Mouse (Mus musculus) small intestine, adult 2 months (tissue): ENCODE data around the gene Pawr. TPM values are rescaled to one million over a fixed set of nuclear protein-coding genes. Genes with fewer than 3 reads are reported as not detected.

ENCODE experiments used
- H3K27ac ChIP-seq: fragments of 200-500 bp; 2 replicates; pipeline ENCODE4 v1.5.1; 2012; ENCODE audit warnings: low read depth, low read length, control low read depth, inconsistent platforms; ENCODE audit not compliant: insufficient read depth
- H3K27me3 ChIP-seq: fragments of 200-500 bp; 2 replicates; pipeline ENCODE4 v1.6.1; 2012; ENCODE audit warnings: mild to moderate bottlenecking, moderate library complexity, low read length, inconsistent platforms; ENCODE audit not compliant: control insufficient read depth, insufficient read depth
- H3K36me3 ChIP-seq: fragments of 200-500 bp; 2 replicates; pipeline ENCODE4 v1.6.1; 2012; ENCODE audit warnings: mild to moderate bottlenecking, low read length, control low read depth, inconsistent platforms; ENCODE audit not compliant: control insufficient read depth, insufficient read depth
- H3K4me1 ChIP-seq: fragments of 200-500 bp; 2 replicates; pipeline ENCODE4 v1.6.1; 2012; ENCODE audit warnings: low read length, inconsistent platforms, mixed read lengths; ENCODE audit not compliant: control insufficient read depth, insufficient read depth, insufficient read length
- H3K4me3 ChIP-seq: fragments of 200-500 bp; 2 replicates; pipeline ENCODE4 v1.5.1; 2012; ENCODE audit warnings: low read depth, mild to moderate bottlenecking, control low read depth, inconsistent platforms, low read length, moderate library complexity
- CTCF ChIP-seq: fragments of 200-500 bp; IDR thresholded peaks from 2 replicates; pipeline ENCODE4 v1.5.1; 2012; ENCODE audit warnings: low read depth, mild to moderate bottlenecking, control low read depth, inconsistent platforms, low read length, moderate library complexity, mixed read lengths; ENCODE audit not compliant: insufficient replicate concordance, insufficient read length; ENCODE audit errors: extremely low read depth
- POLR2A ChIP-seq: fragments of 200-500 bp; IDR thresholded peaks from 2 replicates; pipeline ENCODE4 v1.6.1; 2012; ENCODE audit warnings: low read depth, mild to moderate bottlenecking, control low read depth, inconsistent platforms, low read length, moderate library complexity
- WGBS: fragments of 180-500 bp; shearing (Covaris S2); methylation state at CpG from one replicate; pipeline ENCODE4 v1.1.7; 2018; 5-methylcytosine and 5-hydroxymethylcytosine counted together
- polyA plus RNA-seq: library from polyadenylated mRNA; depleted of rRNA; stranded (reverse); fragments of >200 nt; gene quantifications from 2 replicates; pipeline ENCODE4 v1.2.3, GENCODE M21; 2012

The Pawr gene
- polyA plus RNA-seq, 1 experiment = 31.8 TPM

DNA sequence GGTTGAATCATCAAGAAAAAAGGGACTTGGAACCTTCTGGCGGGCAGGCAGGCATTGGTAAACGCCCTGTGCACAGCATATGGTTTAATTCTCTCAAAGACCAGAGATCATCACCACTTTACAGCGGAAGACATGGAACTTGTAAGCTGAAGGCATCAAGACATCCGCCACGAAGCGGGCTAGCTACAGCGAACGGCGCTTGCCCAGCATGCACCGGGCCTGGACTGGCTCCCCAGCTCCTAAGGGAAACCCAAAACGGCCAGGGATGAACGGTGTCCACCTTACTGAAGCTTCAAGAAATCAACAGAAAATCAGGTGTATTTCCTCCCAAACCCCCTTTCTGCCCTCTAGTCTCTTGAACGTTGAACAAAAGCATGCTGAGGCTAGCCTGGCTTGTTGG lies 33.7 kb upstream of the Pawr start:
- Histone ChIP-seq H3K27ac (no peak overlapping the region), H3K36me3 (no peaks in the 10 kb centered on the region), H3K4me1 (peaks cover 5% of the 10 kb centered on the region; the same call in 1 of the 2 replicates), H3K4me3 (no peak overlapping the region), H3K27me3 (no peaks in the 10 kb centered on the region)
- TF ChIP-seq POLR2A (no peak), CTCF (no peak)
- 97% methylated on average over 13 of the region's 13 CpGs for WGBS

DNA sequence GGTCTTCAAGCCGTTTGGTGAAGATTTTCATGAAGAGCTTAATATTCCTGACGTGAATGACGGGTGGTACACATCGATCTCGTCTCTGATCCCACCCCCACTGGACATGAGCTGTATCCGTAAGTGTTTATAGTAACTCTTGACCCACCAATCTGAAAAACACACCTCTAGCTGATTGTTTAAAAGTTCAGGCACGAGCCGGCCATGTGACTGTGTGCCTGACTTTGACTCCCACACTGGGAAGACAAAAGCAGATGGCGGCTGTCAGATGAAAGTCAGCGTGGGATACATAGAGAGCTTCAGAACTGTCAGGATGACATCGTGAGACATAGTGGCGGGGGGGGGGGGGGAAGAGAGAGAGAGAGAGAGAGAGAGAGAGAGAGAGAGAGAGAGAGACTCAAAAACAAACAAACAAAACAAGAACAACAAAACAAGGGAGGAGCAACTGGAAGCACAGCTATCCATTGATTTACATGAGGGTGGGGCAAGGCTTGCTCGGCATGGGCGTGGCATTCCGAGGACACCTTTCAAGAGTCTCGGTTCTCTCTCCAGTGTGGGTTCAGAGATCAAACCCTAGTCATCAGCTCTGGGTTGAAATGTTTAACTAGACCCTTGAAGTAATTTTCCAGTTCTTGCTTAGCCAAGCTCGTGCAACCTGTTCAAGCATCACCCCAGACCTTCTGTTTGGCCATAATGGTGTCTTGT lies 32.9 kb upstream of the Pawr start:
- Histone ChIP-seq H3K27ac (peak overlapping the region; percentile 35; the same call in 1 of the 2 replicates), H3K4me3 (no peak overlapping the region), H3K36me3 (no peaks in the 10 kb centered on the region), H3K4me1 (peaks cover 5% of the 10 kb centered on the region; the same call in 1 of the 2 replicates), H3K27me3 (no peaks in the 10 kb centered on the region)
- TF ChIP-seq POLR2A (no peak), CTCF (no peak)
- 74% methylated on average over 17 of the region's 17 CpGs for WGBS

DNA sequence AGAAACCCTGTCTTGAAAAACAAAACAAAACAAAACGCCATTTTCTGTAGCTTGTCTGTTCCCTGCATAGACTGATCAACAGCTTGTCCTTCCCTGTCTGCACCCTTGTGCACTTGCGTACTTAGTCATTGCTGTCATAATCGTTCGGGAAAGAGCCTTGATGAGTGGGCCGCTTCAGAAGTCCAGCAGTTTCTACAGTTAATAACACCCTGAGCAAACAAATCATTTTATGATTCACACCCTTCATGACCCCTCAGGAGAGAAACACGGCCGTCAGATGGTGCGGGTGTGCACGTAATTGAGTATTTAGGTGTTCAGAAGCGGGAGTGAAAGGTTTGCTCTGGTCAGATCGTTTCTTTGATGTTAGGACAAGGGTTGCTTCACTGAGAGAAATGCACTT lies 32.1 kb upstream of the Pawr start:
- H3K4me1 ChIP-seq = peaks cover 5% of the 10 kb centered on the region; the same call in 1 of the 2 replicates
- no peak overlapping the region for H3K4me3 ChIP-seq
- no peaks in the 10 kb centered on the region for H3K36me3 ChIP-seq
- H3K27ac ChIP-seq = peak overlapping the region; percentile 35; the same call in 1 of the 2 replicates
- TF ChIP-seq CTCF (no peak), POLR2A (no peak)
- 18% methylated on average over 11 of the region's 11 CpGs for whole genome bisulfite sequencing
- no peaks in the 10 kb centered on the region for H3K27me3 ChIP-seq

DNA sequence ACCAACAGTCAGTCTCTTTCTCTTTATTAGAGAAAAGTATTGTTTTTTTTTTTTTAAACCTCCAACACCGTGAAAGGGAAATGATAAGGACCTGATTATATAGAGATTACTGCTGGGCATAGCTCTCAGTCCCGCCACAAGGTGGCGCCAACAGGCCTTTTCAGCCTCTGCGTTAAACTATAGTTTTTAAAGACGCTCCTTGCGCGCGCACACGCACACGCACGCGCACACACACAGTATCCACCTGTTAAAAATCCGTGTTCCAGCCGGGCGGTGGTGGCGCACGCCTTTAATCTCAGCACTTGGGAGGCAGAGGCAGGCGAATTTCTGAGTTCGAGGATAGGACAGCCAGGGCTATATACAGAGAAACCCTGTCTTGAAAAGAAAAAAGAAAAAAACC lies 31.1 kb upstream of the Pawr start:
- H3K27ac ChIP-seq = no peak overlapping the region
- WGBS = 4% methylated on average over 19 of the region's 19 CpGs
- H3K27me3 ChIP-seq = no peaks in the 10 kb centered on the region
- peaks cover 5% of the 10 kb centered on the region; the same call in 1 of the 2 replicates for H3K4me1 ChIP-seq
- TF ChIP-seq CTCF = peak; percentile 88; the same call in 1 of the 2 replicates
- TF ChIP-seq POLR2A = no peak
- H3K4me3 ChIP-seq = peak overlapping the region; percentile 40; the same call in 1 of the 2 replicates
- H3K36me3 ChIP-seq = no peaks in the 10 kb centered on the region

DNA sequence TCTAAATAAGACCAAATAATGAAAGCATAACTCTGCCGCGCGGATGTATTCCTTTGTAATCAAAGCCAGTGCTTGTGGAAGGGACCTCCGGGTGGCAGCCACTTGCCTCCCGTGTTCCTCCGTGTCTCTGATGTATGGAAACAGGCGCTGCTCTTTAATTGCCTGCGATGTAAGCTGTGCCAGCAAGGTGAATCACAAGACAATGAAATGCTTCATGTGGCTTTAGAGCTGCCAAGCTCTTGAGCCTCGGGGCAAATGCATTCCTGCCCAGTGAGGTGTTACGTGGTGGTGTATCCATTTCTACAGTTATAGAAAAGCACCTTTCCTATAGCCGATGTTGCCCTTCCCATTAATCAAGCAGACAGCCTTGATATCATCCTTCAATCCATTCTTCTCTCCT lies 24.1 kb upstream of the Pawr start:
- Histone ChIP-seq H3K4me3 (no peak overlapping the region), H3K4me1 (no peaks in the 10 kb centered on the region), H3K27ac (no peak overlapping the region), H3K36me3 (no peaks in the 10 kb centered on the region), H3K27me3 (no peaks in the 10 kb centered on the region)
- TF ChIP-seq POLR2A = no peak
- 79% methylated on average over 11 of the region's 11 CpGs for WGBS

DNA sequence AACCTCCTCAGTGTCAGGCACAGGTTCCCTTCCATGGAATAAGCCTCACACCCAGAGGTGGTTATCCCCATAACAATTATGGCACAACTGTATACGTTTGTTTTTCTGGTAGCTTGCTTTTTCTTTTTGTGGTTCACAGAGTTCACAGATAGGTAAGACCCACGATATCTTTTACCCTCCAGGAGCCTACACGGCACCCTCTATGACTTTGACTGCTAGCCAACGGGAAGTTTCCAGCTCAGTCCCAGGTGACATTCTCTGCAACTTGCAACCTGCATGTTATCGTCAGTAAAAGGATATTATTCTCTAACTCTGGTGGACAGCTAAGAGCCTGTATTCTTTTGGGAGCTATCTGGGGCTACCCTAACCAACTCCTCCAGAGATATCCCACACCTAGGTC lies 21.7 kb upstream of the Pawr start:
- H3K27ac ChIP-seq = no peak overlapping the region
- no peak overlapping the region for H3K4me3 ChIP-seq
- no peaks in the 10 kb centered on the region for H3K27me3 ChIP-seq
- no peaks in the 10 kb centered on the region for H3K36me3 ChIP-seq
- H3K4me1 ChIP-seq = no peaks in the 10 kb centered on the region
- 71% methylated on average over 5 of the region's 5 CpGs for WGBS
- TF ChIP-seq CTCF (no peak), POLR2A (no peak)

DNA sequence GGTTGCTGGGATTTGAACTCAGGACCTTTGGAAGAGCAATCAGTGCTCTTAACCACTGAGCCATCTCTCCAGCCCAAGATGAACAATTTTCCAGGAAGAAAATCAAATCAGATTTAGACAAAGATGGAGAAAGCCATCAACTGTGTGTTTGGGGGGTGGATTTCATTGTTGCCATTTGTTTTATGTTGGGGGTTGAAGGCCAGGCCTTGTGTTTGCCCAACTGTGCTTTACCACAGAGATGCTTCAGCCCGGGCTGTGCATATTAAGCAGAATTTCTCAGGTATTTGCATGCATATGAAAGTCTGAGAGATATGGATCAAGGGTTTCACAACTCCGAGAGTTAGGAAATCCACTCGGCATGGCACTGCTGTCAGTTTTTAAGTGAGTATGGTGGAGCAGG lies 20.5 kb upstream of the Pawr start:
- TF ChIP-seq POLR2A (no peak), CTCF (no peak)
- Histone ChIP-seq H3K4me1 (no peaks in the 10 kb centered on the region), H3K36me3 (no peaks in the 10 kb centered on the region), H3K4me3 (no peak overlapping the region), H3K27ac (no peak overlapping the region), H3K27me3 (no peaks in the 10 kb centered on the region)
- WGBS = 84% methylated on average over 3 of the region's 3 CpGs

DNA sequence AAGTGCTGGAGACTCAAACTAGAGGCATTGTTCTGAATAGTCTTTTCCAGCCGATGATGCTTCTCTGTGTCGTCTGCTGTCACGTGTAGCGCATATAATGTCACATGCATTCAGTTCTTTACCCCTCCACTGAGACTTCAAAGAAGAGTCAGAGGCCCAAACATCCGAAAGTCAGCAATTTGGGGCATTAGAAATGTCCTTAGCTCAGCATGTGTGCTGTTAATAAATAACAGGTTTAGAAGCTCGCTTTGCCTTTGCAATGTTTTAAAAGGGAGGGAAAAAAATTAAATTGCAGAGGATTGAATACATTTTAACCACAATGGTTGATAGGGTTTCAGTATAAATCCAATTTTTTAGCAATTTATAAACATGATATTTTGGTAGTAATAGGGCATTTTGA lies 18.1 kb upstream of the Pawr start:
- WGBS = 79% methylated on average over 6 of the region's 6 CpGs
- no peaks in the 10 kb centered on the region for H3K4me1 ChIP-seq
- H3K4me3 ChIP-seq = no peak overlapping the region
- TF ChIP-seq CTCF = no peak
- no peak for TF ChIP-seq POLR2A
- no peaks in the 10 kb centered on the region for H3K36me3 ChIP-seq
- H3K27me3 ChIP-seq = no peaks in the 10 kb centered on the region
- H3K27ac ChIP-seq = no peak overlapping the region
